Mouse (Mus musculus): ENCODE results near the gene Svop. TPM values are rescaled to one million over a fixed set of nuclear protein-coding genes. Genes with fewer than 3 reads are reported as not detected.
A peak's percentile ranks its signal among the peaks of the same experiment; 100 is the strongest.

Gene Svop
- polyA plus RNA-seq, 1 experiment from 2014 or later, result 47.6 TPM

DNA sequence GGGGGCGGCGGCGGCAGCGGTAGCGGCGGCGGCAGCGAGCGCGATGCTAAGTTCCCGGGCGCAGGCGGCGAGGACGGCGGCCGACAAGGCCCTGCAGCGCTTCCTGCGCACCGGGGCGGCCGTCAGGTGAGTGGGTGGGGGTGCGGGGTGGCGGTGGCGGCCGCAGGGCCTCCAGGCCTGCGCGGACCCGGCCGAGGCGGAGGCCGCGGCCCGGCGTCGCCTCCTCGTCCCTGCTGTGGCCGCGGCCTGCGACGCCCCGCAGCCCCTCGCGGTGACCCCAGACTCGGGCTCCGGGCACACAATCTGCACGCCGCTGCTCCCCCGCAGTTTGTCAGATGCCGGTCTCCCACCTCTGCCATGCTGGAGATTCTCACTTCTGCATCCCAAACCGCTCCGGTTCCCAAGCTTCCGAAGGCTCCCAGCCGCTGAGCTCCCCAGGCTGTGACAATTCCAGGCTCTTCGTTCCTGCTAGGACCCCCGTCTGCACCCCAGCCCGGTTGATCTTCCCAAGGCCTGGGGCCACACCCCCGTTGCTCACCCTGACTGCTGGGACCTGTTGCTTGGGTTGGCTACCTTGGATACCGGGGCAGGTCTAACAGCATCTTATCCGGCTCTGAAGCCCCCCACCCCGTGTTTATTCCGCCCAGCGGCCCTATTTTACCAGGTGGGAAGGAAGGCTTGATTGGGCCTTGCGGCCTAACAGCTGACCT, 9.2 kb upstream of the Svop start:
- Histone ChIP-seq H3K4me2 (replicated peaks) (peak overlapping the region; percentile 100), H3K4me3 (peak overlapping the region; percentile 98), H3K4me1 (peaks cover 14% of the 10 kb centered on the region), H3K27ac (replicated peaks) (peak overlapping the region; percentile 82), H3K36me3 (peaks cover 21% of the 10 kb centered on the region), H3K9ac (replicated peaks) (peak overlapping the region; percentile 98), H3K27me3 (no peaks in the 10 kb centered on the region), H3K9me3 (no peaks in the 10 kb centered on the region)
- 3% methylated on average over 43 of the region's 64 CpGs for WGBS
- ATAC-seq (ENCODE audit: low FRiP score, low read depth), result peak; percentile 79

DNA sequence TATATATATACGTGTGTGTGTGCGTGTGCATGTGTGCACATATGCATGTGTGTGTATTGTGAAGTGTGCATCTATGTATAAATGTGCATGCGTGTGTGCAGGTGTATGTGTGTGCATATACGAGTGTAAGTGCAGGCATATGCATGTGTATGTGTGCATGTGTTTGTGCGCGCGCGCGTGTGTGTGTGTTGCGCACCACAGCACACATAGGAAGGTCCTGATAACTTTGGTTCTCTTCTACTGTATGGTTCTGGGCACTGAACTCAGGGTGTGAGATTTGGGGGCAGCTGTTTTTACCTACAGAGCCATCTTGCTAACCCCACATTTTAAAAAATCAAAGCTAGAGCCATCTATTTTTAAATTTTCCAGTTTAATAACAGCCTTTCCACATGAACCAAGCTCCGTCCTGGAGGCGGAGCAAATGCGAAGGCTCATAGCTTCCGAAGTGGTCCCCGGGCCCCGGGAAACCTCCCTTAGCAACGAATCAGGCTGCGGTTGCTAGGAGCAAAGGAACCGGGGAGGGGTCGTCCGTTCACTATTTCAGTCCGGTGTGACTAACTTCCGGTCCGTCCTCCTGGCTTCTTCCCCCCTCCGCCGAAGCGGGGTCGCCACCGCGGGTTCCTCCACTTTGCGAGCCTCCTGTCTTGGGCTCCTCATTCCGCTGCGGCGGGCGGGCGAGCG, 8.5 kb upstream of the Svop start:
- H3K9me3 ChIP-seq, result no peaks in the 10 kb centered on the region
- peaks cover 14% of the 10 kb centered on the region for H3K4me1 ChIP-seq
- WGBS, result 7% methylated on average over 37 of the region's 37 CpGs
- peak overlapping the region; percentile 82 for H3K27ac ChIP-seq (replicated peaks)
- peak overlapping the region; percentile 100 for H3K4me2 ChIP-seq (replicated peaks)
- H3K36me3 ChIP-seq, result peaks cover 14% of the 10 kb centered on the region
- no peaks in the 10 kb centered on the region for H3K27me3 ChIP-seq
- peak; percentile 91 for ATAC-seq (ENCODE audit: low FRiP score, low read depth)
- peak overlapping the region; percentile 98 for H3K9ac ChIP-seq (replicated peaks)
- peak overlapping the region; percentile 98 for H3K4me3 ChIP-seq

DNA sequence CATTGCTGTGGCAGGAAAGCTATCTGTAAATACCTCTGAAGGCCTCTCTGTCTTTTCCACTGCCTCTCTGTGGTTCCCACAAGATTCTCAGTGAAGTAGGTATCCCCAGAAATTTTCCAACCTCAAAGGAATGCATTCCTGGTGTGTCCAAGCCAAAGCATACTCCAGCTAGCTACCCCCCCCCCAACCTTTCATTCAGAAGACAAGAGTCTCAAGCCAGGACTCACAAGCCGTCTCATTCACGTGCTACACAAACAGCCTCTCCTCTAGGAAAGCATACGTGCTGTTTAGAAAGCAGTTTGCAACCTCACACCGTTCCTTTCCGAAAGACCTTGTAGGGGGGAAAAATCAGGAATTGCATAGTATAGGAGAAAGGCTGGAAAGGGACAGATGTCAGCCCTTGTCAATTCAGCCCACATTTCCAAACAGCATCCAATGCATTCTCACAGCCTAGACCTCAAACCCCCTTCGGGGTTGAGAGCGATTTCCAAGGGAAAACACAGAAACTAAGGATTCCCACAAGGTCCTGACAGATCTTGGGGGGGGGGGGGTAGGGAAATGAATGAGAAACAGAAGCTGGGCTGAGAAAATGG, 853 bp downstream of the Svop start:
- WGBS, result 9% methylated on average over 7 of the region's 7 CpGs
- peak overlapping the region; percentile 85 for H3K27ac ChIP-seq (replicated peaks)
- peaks cover 21% of the 10 kb centered on the region for H3K4me1 ChIP-seq
- no peaks in the 10 kb centered on the region for H3K36me3 ChIP-seq
- H3K4me2 ChIP-seq (replicated peaks), result peak overlapping the region; percentile 61
- no peak for ATAC-seq (ENCODE audit: low FRiP score, low read depth)
- 0 out of 2 replicates have a peak, but pooled peaks cover 4% of the 10 kb centered on the region for H3K27me3 ChIP-seq
- H3K9me3 ChIP-seq, result no peaks in the 10 kb centered on the region
- H3K4me3 ChIP-seq, result peak overlapping the region; percentile 65
- peak overlapping the region; percentile 77 for H3K9ac ChIP-seq (replicated peaks)

DNA sequence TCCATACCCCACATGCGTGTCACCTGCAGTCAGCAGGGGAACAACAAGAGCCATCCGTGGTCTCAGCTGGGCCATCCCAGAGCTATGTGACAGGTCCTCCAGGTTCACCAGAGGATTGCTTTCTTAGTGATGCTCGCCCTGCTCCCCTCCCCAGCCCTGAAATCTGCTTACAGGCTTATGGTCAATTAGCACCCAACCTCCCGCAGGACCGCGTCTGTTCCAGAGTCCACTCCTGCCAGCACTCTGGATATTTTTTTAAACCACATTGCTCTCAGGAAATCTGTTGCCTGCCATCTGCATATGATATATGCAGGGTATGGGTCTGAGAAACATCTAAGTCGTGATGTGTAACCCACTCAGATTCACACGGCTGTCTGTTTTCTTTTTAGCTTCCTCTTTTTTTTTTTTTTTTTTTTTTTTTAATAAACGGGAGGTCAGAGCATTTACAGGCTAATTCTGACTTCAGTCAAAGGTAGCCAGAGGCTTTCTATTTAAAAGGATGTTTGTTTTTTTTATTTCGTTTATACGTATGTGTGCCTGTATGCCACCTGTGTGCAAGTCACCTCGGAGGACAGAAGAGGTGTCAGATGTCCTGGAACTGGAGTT, 3.4 kb downstream of the Svop start:
- WGBS, result 80% methylated on average over 12 of the region's 12 CpGs
- Histone ChIP-seq H3K4me1 (peaks cover 21% of the 10 kb centered on the region), H3K36me3 (no peaks in the 10 kb centered on the region), H3K27ac (replicated peaks) (no peak overlapping the region), H3K9me3 (no peaks in the 10 kb centered on the region), H3K4me3 (no peak overlapping the region), H3K4me2 (replicated peaks) (no peak overlapping the region), H3K27me3 (0 out of 2 replicates have a peak, but pooled peaks cover 4% of the 10 kb centered on the region), H3K9ac (replicated peaks) (no peak overlapping the region)
- no peak for ATAC-seq (ENCODE audit: low FRiP score, low read depth)

DNA sequence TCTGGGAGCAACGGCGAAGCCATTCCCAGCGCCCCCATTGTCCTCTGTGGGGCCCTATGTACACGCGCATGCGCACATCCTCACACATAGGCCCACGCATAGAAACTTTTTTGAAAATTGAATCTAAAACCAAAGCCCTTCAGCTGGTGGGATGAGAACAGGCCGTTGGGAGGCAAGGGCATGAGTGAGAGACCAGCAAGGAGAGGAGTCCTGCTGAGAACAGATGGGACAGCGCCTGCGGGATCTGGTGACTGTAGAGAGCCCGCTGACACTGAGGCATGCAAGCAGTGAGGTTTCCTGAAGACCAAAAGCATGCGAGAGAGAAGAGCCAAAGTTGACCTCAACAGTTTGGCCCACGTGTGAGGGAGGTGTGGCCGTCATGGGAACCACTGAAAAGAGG, 5.9 kb downstream of the Svop start:
- Histone ChIP-seq H3K27ac (replicated peaks) (no peak overlapping the region), H3K4me1 (peaks cover 12% of the 10 kb centered on the region; the same call in 1 of the 2 replicates), H3K4me2 (replicated peaks) (no peak overlapping the region), H3K9ac (replicated peaks) (no peak overlapping the region), H3K9me3 (no peaks in the 10 kb centered on the region), H3K27me3 (no peaks in the 10 kb centered on the region), H3K36me3 (no peaks in the 10 kb centered on the region), H3K4me3 (no peak overlapping the region)
- no peak for ATAC-seq (ENCODE audit: low FRiP score, low read depth)
- 83% methylated on average over 14 of the region's 14 CpGs for WGBS

DNA sequence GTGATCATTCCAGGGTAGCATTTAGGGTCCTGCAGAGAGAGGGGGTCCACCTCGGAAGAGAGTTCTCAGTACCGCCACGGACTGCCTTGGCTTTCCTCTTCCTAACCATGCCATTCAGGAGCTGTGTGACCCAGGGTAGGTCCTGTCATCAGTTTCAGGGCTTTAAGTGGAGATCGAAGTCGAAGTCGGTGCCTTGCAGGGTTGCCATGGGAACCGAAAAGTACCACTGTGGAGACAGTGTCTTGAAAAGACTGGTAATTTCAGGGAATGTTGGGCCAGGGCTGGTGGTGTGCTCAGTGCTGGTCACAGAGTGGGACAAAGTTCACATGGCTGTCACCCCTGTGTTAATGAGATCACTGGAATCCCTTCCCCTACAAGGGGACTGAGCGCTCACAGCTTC, 14.4 kb downstream of the Svop start:
- H3K9ac ChIP-seq (replicated peaks), result no peak overlapping the region
- no peak overlapping the region for H3K4me2 ChIP-seq (replicated peaks)
- no peaks in the 10 kb centered on the region for H3K27me3 ChIP-seq
- no peak overlapping the region for H3K27ac ChIP-seq (replicated peaks)
- H3K36me3 ChIP-seq, result no peaks in the 10 kb centered on the region
- WGBS, result 44% methylated on average over 8 of the region's 8 CpGs
- H3K4me1 ChIP-seq, result peaks cover 9% of the 10 kb centered on the region; the same call in 1 of the 2 replicates
- H3K4me3 ChIP-seq, result no peak overlapping the region
- no peaks in the 10 kb centered on the region for H3K9me3 ChIP-seq
- no peak for ATAC-seq (ENCODE audit: low FRiP score, low read depth)

DNA sequence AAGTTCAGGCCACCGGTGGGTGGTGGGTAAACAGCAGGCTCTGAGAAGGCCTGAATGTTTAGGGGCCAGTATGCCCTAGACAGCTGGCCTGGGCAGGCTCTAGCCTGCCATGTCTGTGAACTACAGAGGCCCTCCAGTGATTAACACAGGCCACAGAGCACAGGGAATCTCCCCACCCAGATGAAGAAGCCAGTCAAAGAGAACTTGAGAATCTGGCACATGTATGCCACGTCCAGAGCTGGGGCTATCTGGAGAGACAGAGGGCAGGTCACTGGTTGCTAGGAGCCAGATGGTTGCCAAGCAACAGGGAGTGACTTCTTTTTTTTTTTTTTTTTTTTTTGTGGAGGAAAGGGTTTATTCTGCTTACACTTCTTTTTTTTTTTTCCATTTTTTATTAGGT, 19.1 kb downstream of the Svop start:
- Histone ChIP-seq H3K27ac (replicated peaks) (peak overlapping the region; percentile 7; the same call in 1 of the 2 replicates), H3K27me3 (no peaks in the 10 kb centered on the region), H3K36me3 (no peaks in the 10 kb centered on the region), H3K9ac (replicated peaks) (no peak overlapping the region), H3K9me3 (no peaks in the 10 kb centered on the region), H3K4me1 (peaks cover 9% of the 10 kb centered on the region; the same call in 1 of the 2 replicates), H3K4me2 (replicated peaks) (no peak overlapping the region), H3K4me3 (no peak overlapping the region)
- ATAC-seq (ENCODE audit: low FRiP score, low read depth), result no peak
- WGBS, result 37% methylated on average over 2 of the region's 2 CpGs

DNA sequence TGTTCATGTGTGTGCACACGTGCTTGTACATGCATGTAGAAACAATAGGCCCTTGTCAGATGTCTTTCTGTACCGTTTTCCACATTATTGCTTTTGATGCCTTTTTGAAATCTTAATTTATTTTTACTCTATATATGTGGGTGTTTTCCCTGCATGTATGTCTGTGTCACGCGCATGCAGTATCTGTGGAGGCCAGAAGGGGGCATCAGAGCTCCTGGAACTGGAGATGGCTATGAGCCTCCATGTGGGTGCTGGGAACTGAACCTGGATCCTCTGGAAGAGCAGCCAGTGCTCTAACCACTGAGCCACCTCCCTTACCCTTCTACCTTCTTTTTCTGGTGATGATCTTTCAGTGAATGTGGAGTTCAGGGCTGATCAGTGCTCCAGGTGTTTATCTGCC, 20.5 kb downstream of the Svop start:
- WGBS, result 95% methylated on average over 4 of the region's 4 CpGs
- H3K4me3 ChIP-seq, result no peak overlapping the region
- H3K27ac ChIP-seq (replicated peaks), result no peak overlapping the region

DNA sequence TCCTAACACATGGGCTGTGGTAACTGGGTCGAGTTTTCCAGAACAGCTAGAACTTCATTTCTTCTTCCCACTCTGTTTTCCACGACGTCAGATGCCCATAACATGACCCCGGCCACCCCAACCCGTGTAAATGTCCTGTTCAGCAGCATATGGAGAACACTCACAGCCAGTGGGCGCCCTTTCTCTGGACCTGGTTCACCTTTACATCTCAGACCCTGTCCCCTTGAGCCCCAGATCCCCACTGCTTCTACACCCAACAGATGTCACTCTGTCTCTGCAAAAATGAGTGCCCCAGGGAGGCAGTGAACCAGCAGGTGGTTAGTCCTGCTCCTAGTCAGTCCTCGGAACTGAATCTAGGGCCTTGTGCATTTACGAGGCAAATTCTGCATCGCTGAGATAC, 23.4 kb downstream of the Svop start:
- no peaks in the 10 kb centered on the region for H3K9me3 ChIP-seq
- H3K36me3 ChIP-seq, result 0 out of 2 replicates have a peak, but pooled peaks cover 2% of the 10 kb centered on the region
- H3K9ac ChIP-seq (replicated peaks), result no peak overlapping the region
- no peak overlapping the region for H3K27ac ChIP-seq (replicated peaks)
- ATAC-seq (ENCODE audit: low FRiP score, low read depth), result no peak
- H3K27me3 ChIP-seq, result no peaks in the 10 kb centered on the region
- no peak overlapping the region for H3K4me2 ChIP-seq (replicated peaks)
- H3K4me1 ChIP-seq, result peaks cover 4% of the 10 kb centered on the region; the same call in 1 of the 2 replicates
- H3K4me3 ChIP-seq, result no peak overlapping the region
- WGBS, result 77% methylated on average over 9 of the region's 9 CpGs

More for the DNA sequence above, 20.5 kb downstream of the Svop start:
- Histone ChIP-seq H3K9ac (replicated peaks) (no peak overlapping the region), H3K9me3 (no peaks in the 10 kb centered on the region), H3K4me1 (peaks cover 4% of the 10 kb centered on the region; the same call in 1 of the 2 replicates), H3K27me3 (no peaks in the 10 kb centered on the region), H3K36me3 (no peaks in the 10 kb centered on the region), H3K4me2 (replicated peaks) (no peak overlapping the region)
- ATAC-seq (ENCODE audit: low FRiP score, low read depth), result no peak

DNA sequence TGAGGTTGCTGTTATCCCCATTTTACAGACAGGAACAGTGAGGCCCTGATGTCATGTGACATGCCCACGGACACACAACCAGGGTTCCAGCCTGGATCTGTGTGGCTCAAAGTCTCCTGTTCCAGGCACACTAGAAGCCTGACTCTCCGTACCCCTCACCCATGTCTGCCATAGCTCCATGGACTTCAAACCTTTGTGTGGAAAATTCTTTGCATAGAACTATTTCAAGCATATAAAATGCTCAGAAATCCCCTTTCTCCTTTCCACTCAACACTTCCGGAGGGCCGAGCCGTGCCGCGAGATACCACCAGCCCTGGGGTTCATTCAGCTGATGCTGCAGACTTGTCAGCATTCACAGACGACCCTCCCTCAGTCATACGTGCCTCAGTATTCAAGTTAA, 23.8 kb downstream of the Svop start:
- no peak overlapping the region for H3K27ac ChIP-seq (replicated peaks)
- H3K4me2 ChIP-seq (replicated peaks), result no peak overlapping the region
- H3K9me3 ChIP-seq, result no peaks in the 10 kb centered on the region
- WGBS, result 85% methylated on average over 9 of the region's 9 CpGs
- no peak for ATAC-seq (ENCODE audit: low FRiP score, low read depth)
- 0 out of 2 replicates have a peak, but pooled peaks cover 6% of the 10 kb centered on the region for H3K36me3 ChIP-seq
- H3K27me3 ChIP-seq, result no peaks in the 10 kb centered on the region
- H3K4me3 ChIP-seq, result no peak overlapping the region
- H3K9ac ChIP-seq (replicated peaks), result no peak overlapping the region
- peaks cover 4% of the 10 kb centered on the region; the same call in 1 of the 2 replicates for H3K4me1 ChIP-seq

DNA sequence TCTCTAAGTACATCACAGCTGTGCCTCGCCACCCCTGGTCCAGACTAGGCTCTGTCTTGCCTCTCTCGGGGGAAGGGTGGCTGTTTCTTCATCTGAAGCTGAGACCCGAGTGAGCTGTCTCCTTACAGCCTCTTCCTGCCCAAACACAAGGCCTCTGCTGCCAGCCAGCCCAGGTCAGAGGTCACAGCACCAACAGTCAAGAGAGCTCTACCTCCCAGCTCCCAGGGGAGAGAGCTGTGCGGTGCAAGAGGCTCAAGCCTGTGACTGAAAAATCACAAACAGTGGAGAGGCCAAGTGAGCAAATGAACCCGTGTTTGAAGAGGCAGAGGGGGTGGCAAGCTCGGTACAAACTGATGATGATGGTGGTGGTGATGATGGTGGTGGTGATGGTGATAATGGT, 24.8 kb downstream of the Svop start:
- Histone ChIP-seq H3K27ac (replicated peaks) (no peak overlapping the region), H3K9ac (replicated peaks) (no peak overlapping the region), H3K4me1 (no peaks in the 10 kb centered on the region), H3K27me3 (no peaks in the 10 kb centered on the region), H3K36me3 (0 out of 2 replicates have a peak, but pooled peaks cover 8% of the 10 kb centered on the region), H3K4me2 (replicated peaks) (no peak overlapping the region), H3K4me3 (no peak overlapping the region), H3K9me3 (no peaks in the 10 kb centered on the region)
- ATAC-seq (ENCODE audit: low FRiP score, low read depth), result no peak
- WGBS, result 49% methylated on average over 6 of the region's 6 CpGs

DNA sequence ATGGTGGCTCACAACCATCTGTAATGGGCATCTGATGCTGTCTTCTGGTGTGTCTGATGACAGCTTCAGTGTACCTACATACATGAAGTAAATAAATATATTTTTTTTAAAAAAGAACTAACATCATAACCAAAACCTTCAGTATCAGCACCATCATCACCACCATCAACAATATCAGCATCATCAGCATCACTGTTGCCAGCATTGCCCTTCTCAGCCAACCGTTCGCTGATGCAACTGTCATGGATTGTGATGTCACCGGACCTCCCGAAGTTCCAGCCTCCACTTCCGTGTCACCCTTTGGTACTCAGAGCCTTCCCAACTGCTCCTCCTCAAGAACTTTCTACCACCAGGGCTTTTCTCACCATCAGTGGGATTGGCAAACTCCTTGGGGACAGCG, 26.2 kb downstream of the Svop start, which contains the start of gene Usp30:
TSS of gene Usp30 (plus strand) at position 301 of the 400 bp plus-strand sequence.
- Histone ChIP-seq H3K27me3 (no peaks in the 10 kb centered on the region), H3K36me3 (0 out of 2 replicates have a peak, but pooled peaks cover 8% of the 10 kb centered on the region), H3K9me3 (no peaks in the 10 kb centered on the region), H3K4me3 (no peak within 1 kb of the TSS), H3K4me2 (replicated peaks) (no peak within 1 kb of the TSS), H3K27ac (replicated peaks) (no peak within 1 kb of the TSS), H3K4me1 (no peaks in the 10 kb centered on the region), H3K9ac (replicated peaks) (no peak within 1 kb of the TSS)
- ATAC-seq (ENCODE audit: low FRiP score, low read depth), result no peak
- 94% methylated on average over 6 of the region's 6 CpGs for WGBS
